Mouse (Mus musculus) left cerebral cortex, postnatal 25 days (tissue): ENCODE results near the gene Zfp827. TPM values are rescaled to one million over a fixed set of nuclear protein-coding genes. Genes with fewer than 3 reads are reported as not detected.
A peak's percentile ranks its signal among the peaks of the same experiment; 100 is the strongest.
"Not testable (repeated sequence)": the region's sequence is repeated elsewhere in the genome, so short reads cannot be mapped to it uniquely, and the experiment has no call there.

ENCODE experiments used
- DNase-seq, 2 experiments: peaks; one replicate each; pipeline ENCODE4 v3.0.0; 2022; ENCODE audit warnings: low spot score in 2 of 2, mixed read lengths in 1 of 2
- intact Hi-C: fragments of 180-260 bp; cut with DNase I; formaldehyde crosslinking; loops from one replicate; pipeline ENCODE4 v1.15.1; 2025
- total RNA-seq, 2 experiments: library from RNA; stranded (reverse); gene quantifications; 2 replicates each; pipeline ENCODE4 v1.2.3; 2021

Zfp827 gene
- total RNA-seq, 2 experiments from 2014 or later = 36.6 to 41.0 TPM

GRCm38 (mm10) chr8:79103185-79103878 is 75.1 kb downstream of the Zfp827 start:
- DNase-seq = no peak
- intact Hi-C loops = no loop called here

GRCm38 (mm10) chr8:79103923-79104580 is 75.8 kb downstream of the Zfp827 start:
- intact Hi-C loops = no loop called here
- no peak for DNase-seq

DNA sequence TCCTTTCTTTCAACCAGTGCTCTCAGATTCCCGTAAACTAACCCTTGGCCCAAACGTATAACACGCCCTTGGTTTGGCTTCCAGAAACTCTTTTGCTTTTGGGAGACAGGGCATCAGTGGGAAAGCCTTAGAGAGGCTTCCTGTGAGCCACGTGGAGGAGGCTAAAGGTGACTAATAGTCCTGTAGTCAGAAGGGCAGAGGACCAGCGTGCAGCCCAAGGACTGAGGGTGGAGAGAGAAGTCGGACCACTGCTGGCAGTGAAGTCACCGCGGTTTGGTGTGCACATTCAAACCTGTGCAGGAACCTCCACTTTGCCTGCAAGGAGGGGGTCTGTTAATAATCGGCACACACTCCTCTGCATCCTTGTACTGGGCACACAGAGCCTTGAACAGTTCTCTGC is 76.4 kb downstream of the Zfp827 start:
- intact Hi-C loops = no loop called here
- no peak for DNase-seq

GRCm38 (mm10) chr8:79105186-79105585 is 76.9 kb downstream of the Zfp827 start:
- DNase-seq = no peak
- intact Hi-C loops = no loop called here

GRCm38 (mm10) chr8:79111461-79111860 is 83.2 kb downstream of the Zfp827 start:
- intact Hi-C loops = no loop called here
- no peak for DNase-seq

GRCm38 (mm10) chr8:79112480-79112879 is 84.2 kb downstream of the Zfp827 start:
- intact Hi-C loops = no loop called here

GRCm38 (mm10) chr8:79113533-79113932 is 85.3 kb downstream of the Zfp827 start:
- intact Hi-C loops = no loop called here
- no peak for DNase-seq

More at GRCm38 (mm10) chr8:79112480-79112879, 84.2 kb downstream of the Zfp827 start:
- DNase-seq = no peak

GRCm38 (mm10) chr8:79114561-79114960 is 86.3 kb downstream of the Zfp827 start:
- DNase-seq = no peak
- intact Hi-C loops = no loop called here

DNA sequence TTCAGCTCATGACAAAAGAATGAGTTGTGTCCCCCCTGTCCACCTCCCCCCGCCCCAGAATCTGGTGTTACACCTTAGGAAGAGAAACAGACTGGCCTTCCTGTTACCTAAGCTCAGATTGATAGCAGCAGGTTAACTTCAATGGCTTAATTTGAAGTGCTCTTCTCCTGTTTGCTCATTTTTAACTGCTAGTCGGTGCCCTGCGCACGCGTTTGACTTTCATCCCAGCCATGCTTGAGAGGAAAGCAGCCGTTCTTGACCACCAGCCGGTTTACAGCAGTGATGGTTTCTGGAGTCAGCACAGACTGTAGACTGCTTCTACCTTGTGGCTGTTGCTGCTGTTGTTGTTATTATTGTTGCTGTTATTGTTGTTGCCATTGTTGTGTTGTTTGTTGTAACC is 88.2 kb downstream of the Zfp827 start:
- no peak for DNase-seq
- intact Hi-C loops = no loop called here

- DNase-seq = no peak
- intact Hi-C loops = no loop called here
Observed at GRCm38 (mm10) chr8:79117711-79118110, 89.5 kb downstream of the Zfp827 start.

DNA sequence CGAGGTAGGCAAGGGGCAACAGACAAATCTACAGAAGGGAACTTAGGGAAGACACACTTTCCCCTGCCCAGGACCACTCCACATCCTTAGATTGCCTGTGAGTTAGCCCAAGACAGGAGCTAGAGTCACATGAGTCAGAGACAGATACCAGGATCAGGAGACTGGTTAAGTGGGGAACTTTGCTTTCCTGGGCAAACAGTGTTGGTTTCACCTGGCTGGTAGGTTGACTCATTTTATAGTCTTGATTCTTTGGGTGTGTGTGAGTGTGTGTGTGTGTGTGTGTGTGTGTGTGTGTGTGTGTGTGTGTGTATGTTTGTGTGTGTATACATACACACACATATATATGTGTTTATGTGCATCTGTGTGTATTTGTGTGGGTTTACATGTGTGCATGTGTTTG is 93.4 kb downstream of the Zfp827 start:
- intact Hi-C loops = no loop called here
- DNase-seq = no peak

- DNase-seq = no peak
- intact Hi-C loops = no loop called here
Observed at GRCm38 (mm10) chr8:79124231-79124630, 96.0 kb downstream of the Zfp827 start.

GRCm38 (mm10) chr8:79127211-79127816 is 99.1 kb downstream of the Zfp827 start:
- intact Hi-C loops = no loop called here
- DNase-seq = no peak

GRCm38 (mm10) chr8:79128534-79128933 is 100.3 kb downstream of the Zfp827 start:
- intact Hi-C loops, DNase-seq: not testable (repeated sequence)

DNA sequence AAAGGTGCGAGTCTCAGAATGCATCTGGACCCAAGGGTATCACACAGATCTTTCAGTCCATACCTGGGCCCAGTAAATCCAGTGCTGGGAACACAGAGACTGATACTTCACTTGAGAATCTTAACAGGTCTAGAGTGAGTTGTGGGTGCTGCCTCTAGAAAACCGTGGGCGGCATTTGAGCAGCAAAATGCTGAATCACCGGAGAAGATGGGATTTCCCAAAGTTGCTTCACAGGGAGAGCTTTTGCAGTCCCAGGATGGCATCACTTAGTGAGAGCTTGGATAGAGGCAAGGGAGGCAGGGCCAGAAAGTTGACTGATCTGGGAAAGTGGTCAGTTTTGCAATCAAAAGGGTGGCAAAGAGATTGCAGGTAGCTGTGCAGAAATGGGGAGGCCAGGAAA is 111.4 kb downstream of the Zfp827 start:
- intact Hi-C loops = loop anchor here (2.0 kb wide), 2 partner anchors 61 to 109 kb away; no protein-coding TSS in a partner anchor
- DNase-seq = peak; percentile 54 to 90

DNA sequence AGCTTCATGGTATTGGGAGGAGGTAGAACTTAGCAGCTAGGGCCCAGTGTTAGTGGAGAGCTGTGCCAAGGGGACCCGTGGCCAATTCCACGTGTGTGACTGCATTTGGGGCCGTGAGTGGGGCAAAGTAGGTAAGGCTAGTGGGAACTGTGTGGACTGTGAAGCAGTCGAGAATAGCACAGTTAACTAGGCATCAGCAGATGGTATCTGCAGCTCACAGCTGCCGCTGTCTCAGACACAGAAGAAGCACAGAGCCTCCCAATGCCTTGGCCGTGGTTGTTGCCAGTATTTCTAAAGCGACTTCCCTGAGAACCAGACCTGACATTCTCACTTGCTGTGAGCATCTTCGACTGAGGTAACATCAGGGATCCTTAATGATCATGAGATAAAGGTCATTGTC is 112.7 kb downstream of the Zfp827 start:
- DNase-seq = peak; percentile 78 to 95
- intact Hi-C loops = loop anchor here (1.0 to 2.0 kb wide), 3 partner anchors 60 to 200 kb away; no protein-coding TSS in a partner anchor

- peak in 1 of 2 experiments; percentile 76 for DNase-seq
- intact Hi-C loops = loop anchor here (1.0 to 2.0 kb wide), 3 partner anchors 59 to 200 kb away; no protein-coding TSS in a partner anchor
Observed at GRCm38 (mm10) chr8:79141592-79141991, 113.4 kb downstream of the Zfp827 start.

DNA sequence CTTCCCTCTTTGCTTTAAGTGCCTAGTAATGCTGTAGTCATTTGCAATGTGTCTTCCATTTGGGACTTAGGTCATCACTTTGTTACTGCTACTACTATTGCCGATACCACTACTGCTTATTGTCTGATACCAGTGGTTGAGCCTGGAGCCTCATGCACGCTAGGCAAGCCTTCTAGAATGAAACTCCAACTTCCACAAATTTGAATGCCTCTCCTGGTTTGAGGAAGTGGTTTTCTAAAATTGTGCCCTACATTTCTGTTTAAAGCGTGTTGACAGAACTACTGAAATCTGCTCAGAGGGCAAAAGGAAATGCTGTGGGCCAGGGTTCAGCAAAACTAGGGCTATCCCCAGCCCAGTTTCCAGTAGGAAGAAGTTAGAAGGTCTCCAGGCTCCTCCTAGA is 115.5 kb downstream of the Zfp827 start:
- intact Hi-C loops = no loop called here
- no peak for DNase-seq

DNA sequence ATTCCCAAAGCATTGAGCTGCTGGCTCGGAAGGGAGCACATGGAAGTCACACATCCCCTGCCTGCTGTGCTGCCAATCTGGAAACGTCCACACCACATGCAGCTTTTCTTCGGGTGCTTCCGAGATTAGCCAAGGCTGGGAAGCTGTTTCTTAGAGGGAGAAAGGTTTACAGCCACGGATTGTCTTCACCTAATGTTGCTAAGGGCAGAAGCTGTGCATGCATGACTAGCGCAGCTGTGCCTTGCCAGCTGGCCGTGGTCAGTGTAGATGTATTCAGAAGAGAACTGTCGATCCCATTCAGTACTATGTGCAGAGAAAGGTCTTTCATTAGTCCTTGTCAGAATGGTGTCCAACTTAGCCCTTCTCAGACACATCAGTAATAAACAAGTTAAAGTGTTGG is 117.0 kb downstream of the Zfp827 start:
- DNase-seq = peak in 1 of 2 experiments; percentile 47
- intact Hi-C loops = no loop called here

- no peak for DNase-seq
- intact Hi-C loops = no loop called here
Observed at GRCm38 (mm10) chr8:79145626-79146025, 117.4 kb downstream of the Zfp827 start.

- DNase-seq = no peak
- intact Hi-C loops = no loop called here
Observed at GRCm38 (mm10) chr8:79148799-79149198, 120.6 kb downstream of the Zfp827 start.
